Mouse (Mus musculus): ENCODE results near the gene Rack1. TPM values are rescaled to one million over a fixed set of nuclear protein-coding genes. Genes with fewer than 3 reads are reported as not detected.

The Rack1 gene
- polyA plus RNA-seq, 1 experiment from 2014 or later: 432 TPM

- H3K9ac ChIP-seq: peak overlapping the region; percentile 94
Measured at GRCm38 (mm10) chr11:48798984-48799920, 880 bp upstream of the Rack1 start.

GRCm38 (mm10) chr11:48801831-48802772 is 2.0 kb downstream of the Rack1 start:
- Histone ChIP-seq H3K27ac (replicated peaks) (no peak overlapping the region), H3K4me2 (peak overlapping the region; percentile 91), H3K9ac (peak overlapping the region; percentile 94), H3K9me3 (no peaks in the 10 kb centered on the region), H3K27me3 (no peaks in the 10 kb centered on the region), H3K4me3 (peak overlapping the region; percentile 92), H3K4me1 (replicated peaks) (peaks cover 45% of the 10 kb centered on the region), H3K36me3 (peaks cover 57% of the 10 kb centered on the region)
- 77% methylated on average over 17 of the region's 17 CpGs for WGBS
- ATAC-seq (ENCODE audit: low read depth): no peak

More at GRCm38 (mm10) chr11:48798984-48799920, 880 bp upstream of the Rack1 start:
- peaks cover 28% of the 10 kb centered on the region for H3K36me3 ChIP-seq
- peaks cover 45% of the 10 kb centered on the region for H3K4me1 ChIP-seq (replicated peaks)
- peak overlapping the region; percentile 92 for H3K4me3 ChIP-seq
- peak overlapping the region; percentile 91 for H3K4me2 ChIP-seq
- no peaks in the 10 kb centered on the region for H3K9me3 ChIP-seq
- ATAC-seq (ENCODE audit: low read depth): peak; percentile 20
- no peaks in the 10 kb centered on the region for H3K27me3 ChIP-seq
- 8% methylated on average over 18 of the region's 18 CpGs for WGBS
- peak overlapping the region; percentile 91 for H3K27ac ChIP-seq (replicated peaks)

- Histone ChIP-seq H3K4me1 (replicated peaks) (peaks cover 31% of the 10 kb centered on the region), H3K4me2 (no peak overlapping the region), H3K36me3 (peaks cover 76% of the 10 kb centered on the region), H3K27ac (replicated peaks) (no peak overlapping the region), H3K9me3 (no peaks in the 10 kb centered on the region), H3K27me3 (no peaks in the 10 kb centered on the region), H3K4me3 (no peak overlapping the region), H3K9ac (no peak overlapping the region)
- no peak for ATAC-seq (ENCODE audit: low read depth)
- WGBS: 94% methylated on average over 2 of the region's 2 CpGs
Measured at GRCm38 (mm10) chr11:48803988-48804387, 3.9 kb downstream of the Rack1 start.

GRCm38 (mm10) chr11:48804922-48805321 is 4.8 kb downstream of the Rack1 start:
- Histone ChIP-seq H3K27ac (replicated peaks) (no peak overlapping the region), H3K4me2 (no peak overlapping the region), H3K36me3 (peaks cover 85% of the 10 kb centered on the region), H3K4me3 (no peak overlapping the region), H3K9me3 (no peaks in the 10 kb centered on the region), H3K27me3 (no peaks in the 10 kb centered on the region), H3K4me1 (replicated peaks) (peaks cover 25% of the 10 kb centered on the region), H3K9ac (no peak overlapping the region)
- ATAC-seq (ENCODE audit: low read depth): no peak
- WGBS: 85% methylated on average over 2 of the region's 2 CpGs

- Histone ChIP-seq H3K9me3 (no peaks in the 10 kb centered on the region), H3K27ac (replicated peaks) (no peak overlapping the region), H3K4me2 (no peak overlapping the region), H3K36me3 (peaks cover 100% of the 10 kb centered on the region), H3K27me3 (no peaks in the 10 kb centered on the region), H3K9ac (0 out of 2 replicates have a peak overlapping the region, but pooled peaks have one; percentile 31), H3K4me1 (replicated peaks) (peaks cover 14% of the 10 kb centered on the region), H3K4me3 (no peak overlapping the region)
- ATAC-seq (ENCODE audit: low read depth): peak; percentile 44; the same call in 1 of the 2 replicates
- WGBS: 58% methylated on average over 21 of the region's 21 CpGs
Measured at GRCm38 (mm10) chr11:48806856-48807562, 6.9 kb downstream of the Rack1 start.

GRCm38 (mm10) chr11:48807563-48808303 is 7.6 kb downstream of the Rack1 start:
- Histone ChIP-seq H3K4me2 (no peak overlapping the region), H3K4me3 (no peak overlapping the region), H3K27ac (replicated peaks) (no peak overlapping the region), H3K9me3 (no peaks in the 10 kb centered on the region), H3K4me1 (replicated peaks) (peaks cover 7% of the 10 kb centered on the region), H3K27me3 (no peaks in the 10 kb centered on the region), H3K36me3 (peaks cover 99% of the 10 kb centered on the region), H3K9ac (no peak overlapping the region)
- ATAC-seq (ENCODE audit: low read depth): no peak
- WGBS: 66% methylated on average over 14 of the region's 14 CpGs

- Histone ChIP-seq H3K9me3 (no peaks in the 10 kb centered on the region), H3K4me1 (replicated peaks) (peaks cover 5% of the 10 kb centered on the region), H3K9ac (no peak overlapping the region), H3K27ac (replicated peaks) (no peak overlapping the region), H3K27me3 (no peaks in the 10 kb centered on the region), H3K4me2 (no peak overlapping the region), H3K36me3 (peaks cover 98% of the 10 kb centered on the region), H3K4me3 (no peak overlapping the region)
- ATAC-seq (ENCODE audit: low read depth): no peak
Measured at GRCm38 (mm10) chr11:48808304-48808646, 8.1 kb downstream of the Rack1 start.

GRCm38 (mm10) chr11:48808737-48809433 is 8.8 kb downstream of the Rack1 start:
- Histone ChIP-seq H3K4me3 (no peak overlapping the region), H3K36me3 (peaks cover 97% of the 10 kb centered on the region), H3K4me2 (no peak overlapping the region), H3K9ac (no peak overlapping the region), H3K27me3 (no peaks in the 10 kb centered on the region), H3K4me1 (replicated peaks) (peaks cover 8% of the 10 kb centered on the region), H3K27ac (replicated peaks) (no peak overlapping the region), H3K9me3 (no peaks in the 10 kb centered on the region)
- WGBS: 74% methylated on average over 16 of the region's 16 CpGs
- no peak for ATAC-seq (ENCODE audit: low read depth)

- no peak overlapping the region for H3K4me3 ChIP-seq
- no peak overlapping the region for H3K9ac ChIP-seq
- peaks cover 13% of the 10 kb centered on the region for H3K4me1 ChIP-seq (replicated peaks)
- peaks cover 94% of the 10 kb centered on the region for H3K36me3 ChIP-seq
- no peak overlapping the region for H3K27ac ChIP-seq (replicated peaks)
- WGBS: 70% methylated on average over 4 of the region's 4 CpGs
- H3K27me3 ChIP-seq: no peaks in the 10 kb centered on the region
- no peak overlapping the region for H3K4me2 ChIP-seq
- no peaks in the 10 kb centered on the region for H3K9me3 ChIP-seq
- no peak for ATAC-seq (ENCODE audit: low read depth)
Measured at GRCm38 (mm10) chr11:48809434-48809830, 9.3 kb downstream of the Rack1 start.

GRCm38 (mm10) chr11:48810142-48810541 is 10.0 kb downstream of the Rack1 start:
- Histone ChIP-seq H3K36me3 (peaks cover 91% of the 10 kb centered on the region), H3K9ac (no peak overlapping the region), H3K4me1 (replicated peaks) (peaks cover 20% of the 10 kb centered on the region), H3K4me2 (no peak overlapping the region), H3K27ac (replicated peaks) (no peak overlapping the region), H3K27me3 (no peaks in the 10 kb centered on the region), H3K9me3 (no peaks in the 10 kb centered on the region), H3K4me3 (no peak overlapping the region)
- 92% methylated on average over 2 of the region's 2 CpGs for WGBS
- ATAC-seq (ENCODE audit: low read depth): no peak

GRCm38 (mm10) chr11:48813782-48814181 is 13.7 kb downstream of the Rack1 start:
- Histone ChIP-seq H3K4me1 (replicated peaks) (peaks cover 33% of the 10 kb centered on the region), H3K4me3 (no peak overlapping the region), H3K9ac (0 out of 2 replicates have a peak overlapping the region, but pooled peaks have one; percentile 50), H3K27ac (replicated peaks) (no peak overlapping the region), H3K9me3 (no peaks in the 10 kb centered on the region), H3K27me3 (no peaks in the 10 kb centered on the region), H3K36me3 (peaks cover 54% of the 10 kb centered on the region), H3K4me2 (no peak overlapping the region; the same call in 1 of the 2 replicates)
- no peak for ATAC-seq (ENCODE audit: low read depth)
